Mouse (Mus musculus): Measurements from ENCODE around the gene Tenm4. TPM values are rescaled to one million over a fixed set of nuclear protein-coding genes. Genes with fewer than 3 reads are reported as not detected.
A peak's percentile ranks its signal among the peaks of the same experiment; 100 is the strongest.

Tenm4 gene
- polyA plus RNA-seq, 1 experiment: 0.79 TPM

GRCm38 (mm10) chr7:96532804-96533400 lies 361.9 kb downstream of the Tenm4 start:
- no peak overlapping the region for H3K4me3 ChIP-seq (ENCODE audit: low read depth, low read length)

GRCm38 (mm10) chr7:96536313-96536880 lies 365.4 kb downstream of the Tenm4 start:
- H3K4me3 ChIP-seq (ENCODE audit: low read depth, low read length): no peak overlapping the region
- no peak overlapping the region for H3K27ac ChIP-seq (ENCODE audit: insufficient read depth, low read depth, low read length)
- H3K36me3 ChIP-seq (ENCODE audit: control insufficient read depth, insufficient read depth, low read length): no peaks in the 10 kb centered on the region
- no peaks in the 10 kb centered on the region for H3K27me3 ChIP-seq (ENCODE audit: control insufficient read depth, insufficient read depth, low read length)
- WGBS: 77% methylated on average over 9 of the region's 9 CpGs
- H3K4me1 ChIP-seq (ENCODE audit: control insufficient read depth, insufficient read depth, insufficient read length, low read length): no peaks in the 10 kb centered on the region
- TF ChIP-seq POLR2A (IDR thresholded peaks at IDR 0.05; ENCODE audit: low read depth, low read length) (no peak), CTCF (IDR thresholded peaks at IDR 0.05; ENCODE audit: extremely low read depth, insufficient read length, insufficient replicate concordance, low read depth, low read length) (no peak)

More at GRCm38 (mm10) chr7:96532804-96533400, 361.9 kb downstream of the Tenm4 start:
- no peaks in the 10 kb centered on the region for H3K27me3 ChIP-seq (ENCODE audit: control insufficient read depth, insufficient read depth, low read length)
- TF ChIP-seq CTCF (IDR thresholded peaks at IDR 0.05; ENCODE audit: extremely low read depth, insufficient read length, insufficient replicate concordance, low read depth, low read length) (no peak), POLR2A (IDR thresholded peaks at IDR 0.05; ENCODE audit: low read depth, low read length) (no peak)
- no peak overlapping the region for H3K27ac ChIP-seq (ENCODE audit: insufficient read depth, low read depth, low read length)
- no peaks in the 10 kb centered on the region for H3K4me1 ChIP-seq (ENCODE audit: control insufficient read depth, insufficient read depth, insufficient read length, low read length)
- 82% methylated on average over 5 of the region's 5 CpGs for WGBS
- H3K36me3 ChIP-seq (ENCODE audit: control insufficient read depth, insufficient read depth, low read length): no peaks in the 10 kb centered on the region

GRCm38 (mm10) chr7:96539248-96540034 lies 368.4 kb downstream of the Tenm4 start:
- Histone ChIP-seq H3K27me3 (ENCODE audit: control insufficient read depth, insufficient read depth, low read length) (no peaks in the 10 kb centered on the region), H3K27ac (ENCODE audit: insufficient read depth, low read depth, low read length) (no peak overlapping the region), H3K4me1 (ENCODE audit: control insufficient read depth, insufficient read depth, insufficient read length, low read length) (no peaks in the 10 kb centered on the region), H3K36me3 (ENCODE audit: control insufficient read depth, insufficient read depth, low read length) (no peaks in the 10 kb centered on the region), H3K4me3 (ENCODE audit: low read depth, low read length) (no peak overlapping the region)
- no peak for TF ChIP-seq CTCF (IDR thresholded peaks at IDR 0.05; ENCODE audit: extremely low read depth, insufficient read length, insufficient replicate concordance, low read depth, low read length)
- TF ChIP-seq POLR2A (IDR thresholded peaks at IDR 0.05; ENCODE audit: low read depth, low read length): no peak
- 61% methylated on average over 4 of the region's 4 CpGs for WGBS

GRCm38 (mm10) chr7:96540458-96541096 lies 369.5 kb downstream of the Tenm4 start:
- Histone ChIP-seq H3K4me1 (ENCODE audit: control insufficient read depth, insufficient read depth, insufficient read length, low read length) (no peaks in the 10 kb centered on the region), H3K4me3 (ENCODE audit: low read depth, low read length) (no peak overlapping the region), H3K27ac (ENCODE audit: insufficient read depth, low read depth, low read length) (no peak overlapping the region), H3K27me3 (ENCODE audit: control insufficient read depth, insufficient read depth, low read length) (no peaks in the 10 kb centered on the region), H3K36me3 (ENCODE audit: control insufficient read depth, insufficient read depth, low read length) (no peaks in the 10 kb centered on the region)
- WGBS: 42% methylated on average over 7 of the region's 7 CpGs
- TF ChIP-seq POLR2A (IDR thresholded peaks at IDR 0.05; ENCODE audit: low read depth, low read length) (no peak), CTCF (IDR thresholded peaks at IDR 0.05; ENCODE audit: extremely low read depth, insufficient read length, insufficient replicate concordance, low read depth, low read length) (no peak)

GRCm38 (mm10) chr7:96545979-96546378 lies 374.9 kb downstream of the Tenm4 start:
- no peaks in the 10 kb centered on the region for H3K4me1 ChIP-seq (ENCODE audit: control insufficient read depth, insufficient read depth, insufficient read length, low read length)
- no peaks in the 10 kb centered on the region for H3K36me3 ChIP-seq (ENCODE audit: control insufficient read depth, insufficient read depth, low read length)
- no peaks in the 10 kb centered on the region for H3K27me3 ChIP-seq (ENCODE audit: control insufficient read depth, insufficient read depth, low read length)
- peak overlapping the region; percentile 29; the same call in 1 of the 2 replicates for H3K27ac ChIP-seq (ENCODE audit: insufficient read depth, low read depth, low read length)
- WGBS: 22% methylated on average over 5 of the region's 5 CpGs
- TF ChIP-seq POLR2A (IDR thresholded peaks at IDR 0.05; ENCODE audit: low read depth, low read length) (no peak), CTCF (IDR thresholded peaks at IDR 0.05; ENCODE audit: extremely low read depth, insufficient read length, insufficient replicate concordance, low read depth, low read length) (no peak)
- H3K4me3 ChIP-seq (ENCODE audit: low read depth, low read length): no peak overlapping the region

DNA sequence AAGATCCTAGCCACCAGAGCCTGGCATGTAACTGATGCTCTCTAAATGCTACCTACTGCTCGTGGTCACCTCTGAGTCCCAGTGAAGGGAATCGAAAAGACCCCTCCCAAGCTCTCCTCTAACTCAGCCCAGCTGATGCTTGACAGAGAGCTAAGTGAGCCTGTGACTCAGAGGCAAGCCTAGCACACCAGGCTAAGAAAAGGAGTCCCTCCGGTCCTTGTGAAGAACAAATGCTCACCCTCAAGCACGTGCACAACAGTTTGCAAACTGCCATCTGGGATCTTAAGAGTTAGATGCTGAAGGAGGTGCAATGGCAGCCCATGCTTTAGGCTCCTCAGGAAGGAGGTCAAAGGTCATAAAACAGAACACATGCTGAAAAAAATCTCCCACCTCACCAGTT lies 380.8 kb downstream of the Tenm4 start:
- Histone ChIP-seq H3K27me3 (ENCODE audit: control insufficient read depth, insufficient read depth, low read length) (no peaks in the 10 kb centered on the region), H3K4me3 (ENCODE audit: low read depth, low read length) (no peak overlapping the region)
- WGBS: 77% methylated on average over 4 of the region's 4 CpGs

More for the DNA sequence above, 380.8 kb downstream of the Tenm4 start:
- no peaks in the 10 kb centered on the region for H3K4me1 ChIP-seq (ENCODE audit: control insufficient read depth, insufficient read depth, insufficient read length, low read length)
- H3K27ac ChIP-seq (ENCODE audit: insufficient read depth, low read depth, low read length): no peak overlapping the region
- H3K36me3 ChIP-seq (ENCODE audit: control insufficient read depth, insufficient read depth, low read length): no peaks in the 10 kb centered on the region
- TF ChIP-seq CTCF (IDR thresholded peaks at IDR 0.05; ENCODE audit: extremely low read depth, insufficient read length, insufficient replicate concordance, low read depth, low read length) (no peak), POLR2A (IDR thresholded peaks at IDR 0.05; ENCODE audit: low read depth, low read length) (no peak)
